Mouse (Mus musculus) C2C12 (cell line): Measurements from ENCODE around the gene Ldah. TPM values are rescaled to one million over a fixed set of nuclear protein-coding genes. Genes with fewer than 3 reads are reported as not detected.
"Not testable (repeated sequence)": the region's sequence is repeated elsewhere in the genome, so short reads cannot be mapped to it uniquely, and the experiment has no call there.

Experiments
- H3K27me3 ChIP-seq: one replicate; pipeline ENCODE4 v1.6.1; 2011; ENCODE audit not compliant: control insufficient read depth, insufficient read depth, insufficient read length
- H3K36me3 ChIP-seq: one replicate; pipeline ENCODE4 v1.6.1; 2011; ENCODE audit not compliant: control insufficient read depth, insufficient read depth
- H3K4me3 ChIP-seq: one replicate; pipeline ENCODE4 v1.5.1; 2011; ENCODE audit warnings: mild to moderate bottlenecking, control low read depth; ENCODE audit not compliant: poor library complexity, insufficient read depth, severe bottlenecking
- H3K79me2 ChIP-seq: one replicate; pipeline ENCODE4 v1.6.1; 2011; ENCODE audit not compliant: control insufficient read depth, insufficient read depth
- H3K79me3 ChIP-seq: one replicate; pipeline ENCODE4 v1.6.1; 2011; ENCODE audit warnings: low read depth, control low read depth
- H3ac ChIP-seq: one replicate; pipeline ENCODE3; 2011; ENCODE audit warnings: low read depth; ENCODE audit not compliant: control insufficient read depth, insufficient read length
- CEBPB ChIP-seq: IDR thresholded peaks from one replicate; pipeline ENCODE4 v1.6.1; 2011; ENCODE audit warnings: low read depth, mild to moderate bottlenecking, control low read depth, moderate library complexity
- CTCF ChIP-seq: IDR thresholded peaks from one replicate; pipeline ENCODE4 v1.5.1; 2011; ENCODE audit not compliant: control insufficient read depth, insufficient read depth, insufficient read length
- FOSL1 ChIP-seq: IDR thresholded peaks from one replicate; pipeline ENCODE4 v1.8.0; 2011; ENCODE audit warnings: mild to moderate bottlenecking, low read length; ENCODE audit not compliant: poor library complexity, insufficient read depth, severe bottlenecking
- MAX ChIP-seq: IDR thresholded peaks from one replicate; pipeline ENCODE4 v1.6.1; 2011; ENCODE audit warnings: mild to moderate bottlenecking, control low read depth
- MYOD1 ChIP-seq: IDR thresholded peaks from one replicate; pipeline ENCODE4 v1.6.1; 2011; ENCODE audit warnings: low read depth; ENCODE audit not compliant: control insufficient read depth, insufficient read length
- MYOG ChIP-seq: IDR thresholded peaks from one replicate; pipeline ENCODE4 v1.6.1; 2011; ENCODE audit not compliant: control insufficient read depth, insufficient read length; ENCODE audit errors: extremely low read depth
- USF1 ChIP-seq: IDR thresholded peaks from one replicate; pipeline ENCODE4 v1.6.1; 2011; ENCODE audit warnings: low read depth, mild to moderate bottlenecking, control low read depth, moderate library complexity
- long read RNA-seq, 2 experiments: library from polyadenylated mRNA; unstranded; transcript quantifications; one replicate each; pipeline ENCODE4 v2.0.0; 2019 to 2020
- polyA plus RNA-seq: library from polyadenylated mRNA; unstranded; fragments of >200 nt; fragmentation: generic; extraction: Trizol; gene quantifications from one replicate; pipeline ENCODE4 v1.2.1, GENCODE M21; 2012; ENCODE audit warnings: missing spikeins

Ldah gene
- 52.7 TPM for polyA plus RNA-seq
- long read RNA-seq, experiment 1, transcript Ldah-201 (7 exons, 2,737 nt), result major isoform, 8 of 46 reads
- long read RNA-seq, experiment 1, partial matches to known transcripts, result 1 of 46 reads
- long read RNA-seq, experiment 1, other reads (novel, unspliced or antisense), result 36 of 46 reads
- long read RNA-seq, experiment 2, transcript Ldah-201 (7 exons, 2,737 nt), result major isoform, 27 of 114 reads
- long read RNA-seq, experiment 2, partial matches to known transcripts, result 3 of 114 reads
- long read RNA-seq, experiment 2, other reads (novel, unspliced or antisense), result 77 of 114 reads

GRCm38 (mm10) chr12:8207978-8208403, at the start of gene Ldah:
Gene Ldah, plus strand, starts transcription at chr12:8208107.
- Histone ChIP-seq H3K79me3 (peaks cover 43% of the 10 kb centered on the region), H3K4me3 (peak within 1 kb of the TSS; percentile 68), H3ac (peak within 1 kb of the TSS; percentile 64), H3K79me2 (peaks cover 52% of the 10 kb centered on the region), H3K27me3 (no peaks in the 10 kb centered on the region), H3K36me3 (no peaks in the 10 kb centered on the region)
- TF ChIP-seq CTCF (no peak), CEBPB (no peak), MYOD1 (no peak), USF1 (peak; percentile 15), MAX (peak; percentile 30)

GRCm38 (mm10) chr12:8167743-8168142, 40.2 kb upstream of the Ldah start:
- H3K4me3 ChIP-seq, result no peak overlapping the region
- no peaks in the 10 kb centered on the region for H3K79me3 ChIP-seq
- no peak overlapping the region for H3ac ChIP-seq
- no peaks in the 10 kb centered on the region for H3K36me3 ChIP-seq
- TF ChIP-seq FOSL1 (no peak), CEBPB (no peak), CTCF (no peak), MAX (no peak), USF1 (no peak), MYOD1 (no peak), MYOG (no peak)
- H3K79me2 ChIP-seq, result no peaks in the 10 kb centered on the region
- H3K27me3 ChIP-seq, result no peaks in the 10 kb centered on the region

- H3K36me3 ChIP-seq, result no peaks in the 10 kb centered on the region
- TF ChIP-seq CTCF (no peak), USF1 (peak; percentile 49), MAX (peak; percentile 26)
- H3ac ChIP-seq, result no peak overlapping the region
- H3K79me3 ChIP-seq, result no peaks in the 10 kb centered on the region
- H3K79me2 ChIP-seq, result no peaks in the 10 kb centered on the region
- no peak overlapping the region for H3K4me3 ChIP-seq
- no peaks in the 10 kb centered on the region for H3K27me3 ChIP-seq
Observed at GRCm38 (mm10) chr12:8180921-8181320, 27.0 kb upstream of the Ldah start.

- Histone ChIP-seq H3K27me3 (no peaks in the 10 kb centered on the region), H3K36me3 (no peaks in the 10 kb centered on the region), H3K79me3 (no peaks in the 10 kb centered on the region), H3ac (no peak overlapping the region), H3K4me3 (no peak overlapping the region), H3K79me2 (no peaks in the 10 kb centered on the region)
- TF ChIP-seq CTCF (no peak), CEBPB (peak; percentile 94), FOSL1 (peak; percentile 99), MYOG (no peak), MAX (no peak), USF1 (no peak), MYOD1 (no peak)
Observed at GRCm38 (mm10) chr12:8181744-8182143, 26.2 kb upstream of the Ldah start.

- Histone ChIP-seq H3K79me2 (no peaks in the 10 kb centered on the region), H3K27me3 (no peaks in the 10 kb centered on the region), H3K4me3 (no peak overlapping the region), H3ac (no peak overlapping the region), H3K36me3 (no peaks in the 10 kb centered on the region), H3K79me3 (no peaks in the 10 kb centered on the region)
- TF ChIP-seq MAX (no peak), FOSL1 (no peak), MYOD1 (peak; percentile 86), CTCF (no peak)
Observed at GRCm38 (mm10) chr12:8184518-8184917, 23.4 kb upstream of the Ldah start.

GRCm38 (mm10) chr12:8188161-8188560, 19.7 kb upstream of the Ldah start:
- no peak for TF ChIP-seq USF1
- no peak for TF ChIP-seq CEBPB
- TF ChIP-seq MAX, result no peak
- H3K79me3 ChIP-seq, result no peaks in the 10 kb centered on the region
- H3ac ChIP-seq, result no peak overlapping the region
- no peaks in the 10 kb centered on the region for H3K36me3 ChIP-seq
- no peaks in the 10 kb centered on the region for H3K79me2 ChIP-seq
- H3K4me3 ChIP-seq, result no peak overlapping the region
- H3K27me3 ChIP-seq, result no peaks in the 10 kb centered on the region

GRCm38 (mm10) chr12:8188796-8189535, 18.9 kb upstream of the Ldah start:
- not testable (repeated sequence) for H3K79me2 ChIP-seq, H3K36me3 ChIP-seq, H3K27me3 ChIP-seq, H3K79me3 ChIP-seq, H3K4me3 ChIP-seq, H3ac ChIP-seq
